ENCODE assay signal across 18 mouse cellular contexts in the genomic region with DNA sequence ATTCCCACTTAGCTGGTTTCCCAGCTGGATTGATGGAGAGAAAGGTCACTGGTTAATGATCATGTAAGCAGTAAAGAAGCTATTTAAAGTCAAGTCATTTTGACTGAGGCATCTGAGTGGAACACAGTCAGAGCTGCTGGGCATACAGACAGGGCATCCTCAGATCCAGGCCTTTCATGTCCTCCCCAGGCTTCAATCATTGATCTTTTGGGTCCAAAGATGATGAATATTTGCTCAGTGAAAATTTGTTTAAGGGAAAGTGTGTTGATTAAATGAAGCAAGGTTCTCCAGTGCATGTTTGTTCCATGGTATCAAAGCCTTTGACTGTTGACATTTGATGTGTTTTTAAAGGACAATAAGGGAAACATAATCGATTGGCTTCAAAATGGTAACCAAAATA. TPM values are rescaled to one million over a fixed set of nuclear protein-coding genes. Genes with fewer than 3 reads are reported as not detected.
"Had no signal": no experiment of that assay in that cellular context is flagged by ENCODE, and none has a peak within 500 bp of the region (broad histone marks: within the 10 kb centered on the region; RNA-seq: fewer than 3 reads in every experiment).

No protein-coding gene starts in this region.

- DNase-seq: kidney, adult 2 months; kidney, postnatal 10 days; kidney, postnatal 36 days; layer of hippocampus, postnatal 36 days; lung, adult 2 months; lung, postnatal 14 days; lung, postnatal 4 days; midbrain, embryonic 14.5 days; right cerebral cortex, adult 18-20 months; right cerebral cortex, postnatal 25 days; spleen, adult 18-20 months; thymus, postnatal 25 days had no signal

- H3K4me2 ChIP-seq: kidney, embryonic 15.5 days; midbrain, embryonic 11.5 days; stomach, embryonic 15.5 days had no signal

- H3K36me3 ChIP-seq: kidney, embryonic 15.5 days; stomach, embryonic 15.5 days had no signal

- H3K9me3 ChIP-seq: kidney, embryonic 15.5 days; stomach, embryonic 15.5 days had no signal

- H3K9ac ChIP-seq: kidney, embryonic 15.5 days; stomach, embryonic 15.5 days had no signal

- H3K4me1 ChIP-seq: kidney, embryonic 15.5 days; stomach, embryonic 15.5 days had no signal

- H3K27me3 ChIP-seq: kidney, embryonic 15.5 days; stomach, embryonic 15.5 days had no signal

- H3K4me3 ChIP-seq: kidney, embryonic 15.5 days; left cerebral cortex, adult 2 months; stomach, embryonic 15.5 days had no signal

- ATAC-seq: intestine, postnatal 0 days had no signal

- H3K27ac ChIP-seq: kidney, embryonic 15.5 days; left cerebral cortex, adult 2 months; stomach, embryonic 15.5 days had no signal

RNA-seq across cellular contexts. Expression of a gene that starts 7.2 kb away (rescaled TPM):
- polyA plus RNA-seq: limb, embryonic 11.5 days had no signal
